Mouse (Mus musculus) embryo, embryonic 11 days (tissue): Measurements from ENCODE around the gene BC100530.
"Not testable (repeated sequence)": the region's sequence is repeated elsewhere in the genome, so short reads cannot be mapped to it uniquely, and the experiment has no call there.

Source experiments
- DNase-seq: peaks from one replicate; pipeline ENCODE4 v3.0.0-alpha.2; 2015

Gene BC100530

DNA sequence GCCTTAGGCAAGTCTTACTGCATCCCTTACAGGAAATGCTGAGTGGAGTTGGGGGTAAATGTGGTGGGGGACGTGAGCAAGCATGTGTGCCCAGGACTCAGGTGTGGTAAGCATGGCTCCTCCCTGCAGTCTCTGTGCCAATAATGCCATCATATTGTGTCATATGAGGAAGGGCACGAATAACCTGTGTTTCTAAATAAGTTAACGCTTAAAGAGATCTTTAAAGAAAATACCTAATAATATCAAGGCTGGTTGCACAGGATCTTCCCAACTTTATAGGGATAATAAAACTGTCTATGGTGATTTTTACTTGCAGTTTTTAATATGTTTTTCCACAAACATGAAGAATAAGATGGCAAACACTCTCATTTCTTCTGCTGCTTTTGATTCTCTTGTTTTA, at the start of gene BC100530:
Gene BC100530, minus strand, starts transcription at position 101 of the 400 bp plus-strand sequence.
- DNase-seq: not testable (repeated sequence)

DNA sequence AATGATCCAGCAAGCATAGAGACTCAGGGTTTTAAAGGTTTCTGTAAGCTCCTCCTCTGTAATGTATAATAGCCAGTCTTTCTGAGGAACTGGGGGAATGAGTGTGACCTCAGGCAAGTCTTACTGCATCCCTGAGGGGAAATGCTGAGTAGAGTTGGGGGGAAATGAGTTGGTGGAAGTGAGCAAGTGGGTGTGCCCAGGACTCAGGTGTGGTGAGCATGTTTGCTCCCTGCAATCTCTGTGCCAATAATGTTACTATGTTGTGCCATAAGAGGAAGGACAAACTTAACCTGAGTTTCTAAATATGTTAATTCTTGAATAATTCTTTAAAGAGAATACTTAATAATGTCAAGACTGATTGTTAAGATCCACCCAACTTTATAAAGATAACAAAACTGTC, 40.8 kb upstream of the BC100530 start, which contains the start of gene Stfa2:
Gene Stfa2, minus strand, starts transcription at position 101 of the 400 bp plus-strand sequence.
- no peak for DNase-seq

DNA sequence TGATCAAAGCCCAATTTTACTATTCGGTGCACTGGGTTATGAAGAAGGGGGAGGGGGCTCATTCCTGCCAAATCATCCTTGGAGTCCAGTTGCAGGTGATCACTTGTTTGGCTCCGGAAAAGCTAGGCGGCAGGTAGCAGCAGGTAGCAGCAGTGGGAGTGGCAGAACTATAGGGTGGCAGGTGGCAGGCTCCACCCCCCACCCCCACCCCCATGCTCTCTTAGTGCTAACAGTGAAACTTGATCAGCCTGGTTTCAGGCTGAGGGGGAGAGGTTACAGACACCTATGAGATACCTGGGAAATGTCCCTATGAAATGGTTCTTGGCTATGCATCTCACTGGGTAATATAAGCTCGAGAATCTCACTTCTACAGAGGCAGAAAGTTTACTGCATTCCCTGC, 21.5 kb upstream of the BC100530 start:
- DNase-seq: peak; percentile 1

DNA sequence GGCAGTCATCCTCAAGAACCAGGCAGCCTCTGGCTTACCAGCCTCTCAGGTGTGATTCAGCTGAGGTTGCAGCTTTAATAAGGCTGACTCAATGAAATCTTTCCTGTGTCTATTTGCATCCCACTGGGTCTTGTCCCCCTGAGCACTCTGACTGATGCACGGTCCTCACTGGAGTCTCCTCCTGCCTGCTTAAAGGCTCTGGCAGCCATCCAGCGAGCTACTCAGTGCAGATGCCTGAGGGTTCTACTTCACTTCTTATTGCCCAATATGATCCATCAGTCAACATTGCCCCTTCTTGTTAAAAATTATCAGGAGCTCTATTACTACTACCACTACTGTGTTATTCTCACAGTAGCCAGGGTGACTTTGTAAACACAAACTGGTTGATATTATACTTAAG, 30.4 kb downstream of the BC100530 start:
- DNase-seq: no peak

DNA sequence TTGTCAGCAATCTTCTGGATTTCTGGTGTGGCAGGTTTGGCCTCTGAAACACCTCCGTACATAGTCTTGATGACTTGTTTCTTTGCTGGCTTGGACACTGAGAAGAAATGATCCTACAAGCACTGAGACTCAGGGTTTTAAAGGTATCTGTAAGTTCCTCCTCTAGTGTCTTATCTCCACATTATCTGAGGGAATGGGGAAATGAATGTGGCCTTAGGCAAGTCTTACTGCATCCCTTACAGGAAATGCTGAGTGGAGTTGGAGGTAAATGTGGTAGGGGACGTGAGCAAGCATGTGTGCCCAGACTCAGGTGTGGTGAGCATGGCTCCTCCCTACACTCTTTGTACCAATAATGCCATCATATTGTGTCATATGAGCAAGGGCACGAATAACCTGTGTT, 33.3 kb downstream of the BC100530 start, which contains the start of gene BC117090:
Gene BC117090, minus strand, starts transcription at position 101 of the 400 bp plus-strand sequence.
- DNase-seq: no peak

DNA sequence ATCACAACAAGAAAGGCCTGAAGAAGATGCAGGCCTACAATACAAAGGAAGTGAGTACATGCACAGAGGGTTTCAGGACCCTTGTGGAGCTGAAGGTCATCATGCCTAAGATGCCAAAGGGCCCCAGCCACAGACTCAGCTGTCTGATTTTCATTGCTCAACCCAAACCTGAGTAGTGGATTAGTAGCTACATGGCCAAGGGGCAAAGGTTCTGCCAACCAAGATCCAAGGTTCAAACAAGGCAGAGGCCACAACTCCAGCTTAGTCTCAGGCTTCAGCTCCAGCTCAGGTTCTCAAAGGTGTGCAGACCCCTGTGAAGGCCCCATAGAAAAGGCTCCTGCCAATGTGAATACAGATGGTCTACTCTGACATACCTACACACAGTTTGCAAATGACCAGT, 48.3 kb downstream of the BC100530 start:
- DNase-seq: no peak

DNA sequence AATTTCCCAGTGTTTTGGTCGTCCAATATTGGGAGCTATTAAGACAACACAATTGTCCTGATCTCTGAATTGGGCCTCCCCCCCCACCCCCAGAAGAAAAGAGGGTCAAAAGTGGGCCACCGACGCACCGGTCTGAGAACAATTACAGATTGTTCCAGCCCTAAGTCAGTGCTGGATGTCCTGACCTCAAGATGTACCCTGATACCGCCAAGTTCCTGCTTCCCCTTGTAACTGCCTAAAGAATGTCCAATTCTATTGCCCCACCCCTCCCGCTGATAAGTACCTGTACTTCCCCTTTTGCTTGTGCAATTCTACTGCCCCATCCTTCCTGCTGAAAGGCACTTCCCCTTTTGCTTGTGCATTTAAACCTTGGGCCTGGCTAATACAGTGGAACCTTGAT, 51.4 kb downstream of the BC100530 start:
- not testable (repeated sequence) for DNase-seq
